Mouse (Mus musculus) liver, postnatal 0 days (tissue): ENCODE data around the gene Trim34b. TPM values are rescaled to one million over a fixed set of nuclear protein-coding genes. Genes with fewer than 3 reads are reported as not detected.
"Not testable (repeated sequence)": the region's sequence is repeated elsewhere in the genome, so short reads cannot be mapped to it uniquely, and the experiment has no call there.

Source experiments
- ATAC-seq: fragments of 200-750 bp; cut with Nextera tagmentation; 2 replicates; pipeline ENCODE4 v1.8.0; 2017; ENCODE audit warnings: mild to moderate bottlenecking, moderate library complexity
- DNase-seq: peaks from one replicate; pipeline ENCODE4 v3.0.0-alpha.2; 2016
- H3K27ac ChIP-seq: fragments of 300-500 bp; sonication (generic); 2 replicates; pipeline ENCODE4 v1.5.1; 2014; ENCODE audit warnings: antibody characterized with exemption, moderate library complexity, mild to moderate bottlenecking, low read depth
- H3K27me3 ChIP-seq: fragments of 300-500 bp; sonication (generic); 2 replicates; pipeline ENCODE4 v1.6.1; 2014; ENCODE audit warnings: low read length, control low read depth, mixed read lengths; ENCODE audit not compliant: insufficient read depth
- H3K36me3 ChIP-seq: fragments of 300-500 bp; sonication (generic); replicated peaks from 2 replicates; pipeline ENCODE4 v1.6.1; 2014; ENCODE audit warnings: mild to moderate bottlenecking, control low read depth, low read length, moderate library complexity, mixed read lengths; ENCODE audit not compliant: insufficient read depth
- H3K4me1 ChIP-seq: fragments of 300-500 bp; sonication (generic); 2 replicates; pipeline ENCODE4 v1.6.1; 2014; ENCODE audit warnings: antibody characterized with exemption, mild to moderate bottlenecking, control low read depth; ENCODE audit not compliant: insufficient read depth
- H3K4me2 ChIP-seq: fragments of 300-500 bp; sonication (generic); 2 replicates; pipeline ENCODE4 v1.6.1; 2014; ENCODE audit warnings: low read depth, mild to moderate bottlenecking, low read length, moderate library complexity, mixed read lengths
- H3K4me3 ChIP-seq: fragments of 300-500 bp; sonication (generic); 2 replicates; pipeline ENCODE4 v1.5.1; 2014; ENCODE audit warnings: low read depth, low read length
- H3K9ac ChIP-seq: fragments of 300-500 bp; sonication (generic); replicated peaks from 2 replicates; pipeline ENCODE4 v1.6.1; 2014; ENCODE audit warnings: mild to moderate bottlenecking, moderate library complexity
- H3K9me3 ChIP-seq: fragments of 300-500 bp; sonication (generic); 2 replicates; pipeline ENCODE4 v1.6.1; 2016; ENCODE audit warnings: mild to moderate bottlenecking, control low read depth, low read length, mixed read lengths
- CTCF ChIP-seq: sonication (generic); IDR thresholded peaks from 2 replicates; pipeline ENCODE4 v1.5.1; 2016; ENCODE audit warnings: antibody characterized with exemption, low read depth
- EP300 ChIP-seq: IDR thresholded peaks from 2 replicates; pipeline ENCODE4 v1.6.1; 2016; ENCODE audit warnings: antibody characterized with exemption, low read depth, mild to moderate bottlenecking
- WGBS: fragments of 180-500 bp; shearing (Covaris S2); extraction: QIAGEN DNeasy Blood & Tissue Kit; methylation state at CpG from one replicate; pipeline ENCODE4 v1.1.7; 2014; ENCODE audit not compliant: insufficient replicate concordance; 5-methylcytosine and 5-hydroxymethylcytosine counted together
- polyA plus RNA-seq: library from polyadenylated mRNA; unstranded; fragments of >200 nt; fragmentation: Nextera tagmentation; extraction: Ambion mirVana; gene quantifications from 2 replicates; pipeline ENCODE4 v1.2.1, GENCODE M21; 2015

Gene Trim34b
- 0.24 TPM in 1 of 2 replicates, not detected in the other for polyA plus RNA-seq

DNA sequence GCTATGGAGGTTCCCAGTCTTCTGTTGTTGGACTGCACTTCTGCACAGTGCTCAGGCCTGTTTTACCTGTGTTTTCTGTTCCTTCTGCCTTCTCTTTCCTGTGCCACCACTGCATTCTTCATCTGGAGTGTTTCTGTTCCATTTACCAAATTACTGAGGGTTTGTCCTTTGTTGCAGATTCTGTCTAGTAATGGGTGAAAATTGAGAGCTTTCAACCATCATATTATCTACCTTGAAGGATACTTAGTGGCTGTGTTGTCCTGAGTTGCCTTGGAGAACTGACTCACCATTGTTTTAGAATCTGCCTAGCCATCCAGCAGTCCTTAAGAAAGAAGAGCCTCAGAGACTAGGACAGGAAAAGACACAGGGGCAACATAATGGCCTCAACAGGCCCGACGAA lies at the start of gene Trim34b:
Gene Trim34b (plus strand): TSS at position 301 of the 400 bp plus-strand sequence.
- not testable (repeated sequence) for H3K4me1 ChIP-seq, H3K9me3 ChIP-seq, DNase-seq, H3K9ac ChIP-seq, H3K27ac ChIP-seq, H3K27me3 ChIP-seq, H3K4me3 ChIP-seq, H3K36me3 ChIP-seq, ATAC-seq, H3K4me2 ChIP-seq
- 86% methylated on average over 2 of the region's 2 CpGs for WGBS

DNA sequence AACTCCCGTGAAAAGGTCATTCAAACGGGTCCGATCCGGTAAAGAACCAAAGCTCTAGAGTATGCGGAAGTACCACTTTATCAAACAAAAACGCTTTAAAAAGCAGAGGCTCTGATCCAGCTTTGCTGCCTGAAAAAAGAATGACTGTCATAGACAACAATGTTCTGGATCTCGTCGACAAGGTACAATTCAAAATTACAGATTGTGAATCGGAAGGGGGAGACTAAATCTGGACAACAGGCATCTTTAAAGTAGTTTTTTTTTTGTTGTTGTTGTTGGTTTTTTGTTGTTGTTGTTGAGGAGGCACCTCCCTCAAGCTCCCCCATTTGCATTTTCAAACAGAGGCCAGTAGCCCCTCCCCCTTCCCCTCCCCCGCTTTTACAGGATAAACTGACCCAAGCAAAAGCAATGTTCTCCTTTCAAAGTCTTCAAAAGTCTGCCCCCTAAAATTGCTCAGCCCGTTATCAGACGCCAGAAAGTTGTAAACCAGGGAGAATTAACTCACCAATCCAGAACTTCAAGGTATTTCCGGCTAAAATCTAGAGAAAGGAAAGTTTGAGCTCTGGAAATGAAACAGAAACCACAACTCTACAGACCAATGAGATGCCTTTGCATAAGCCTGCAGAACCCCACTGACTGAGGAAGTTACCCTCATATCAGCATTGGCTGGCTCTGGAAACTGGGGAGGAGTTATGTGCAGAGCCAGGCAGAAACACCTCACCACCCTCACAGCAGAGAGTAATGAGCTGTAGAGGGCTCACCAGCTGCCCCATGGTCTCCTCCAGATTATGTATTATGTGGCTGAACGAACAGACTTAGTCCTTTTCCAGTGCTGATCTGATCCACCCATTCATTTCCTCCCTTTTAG lies 41.5 kb upstream of the Trim34b start, which contains the start of gene Trim5:
Gene Trim5 (minus strand): TSS at position 519 of the 868 bp plus-strand sequence.
- H3K27me3 ChIP-seq, H3K36me3 ChIP-seq, H3K9me3 ChIP-seq, H3K4me1 ChIP-seq: not testable (repeated sequence)
- Histone ChIP-seq H3K9ac (0 out of 2 replicates have a peak within 1 kb of the TSS, but pooled peaks have one; percentile 1), H3K27ac (peak within 1 kb of the TSS; percentile 64), H3K4me2 (peak within 1 kb of the TSS; percentile 36), H3K4me3 (peak within 1 kb of the TSS; percentile 44)
- WGBS = 32% methylated on average over 14 of the region's 14 CpGs
- peak; percentile 99 for ATAC-seq
- peak; percentile 59 for DNase-seq

DNA sequence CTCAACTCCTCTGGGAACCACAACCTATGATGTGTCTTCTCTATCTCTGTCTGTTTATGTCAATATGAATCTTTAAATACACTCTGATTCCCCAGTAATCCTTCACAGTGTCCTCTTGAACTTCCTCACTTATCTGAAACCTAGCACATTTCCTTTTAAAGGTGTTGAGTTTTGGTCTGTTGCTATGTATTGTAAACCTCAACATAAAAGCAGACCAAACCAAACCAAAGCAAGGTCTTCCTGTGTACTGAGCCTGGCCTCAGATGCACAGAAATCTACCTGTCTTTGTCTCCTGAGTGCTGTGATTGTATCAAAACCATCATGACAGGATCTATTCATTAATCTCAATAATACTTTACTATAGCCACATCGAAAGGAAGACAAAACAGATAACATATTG lies 38.6 kb upstream of the Trim34b start:
- Histone ChIP-seq H3K4me2 (no peak overlapping the region), H3K4me1 (no peaks in the 10 kb centered on the region), H3K9me3 (no peaks in the 10 kb centered on the region), H3K36me3 (no peaks in the 10 kb centered on the region), H3K27me3 (no peaks in the 10 kb centered on the region), H3K27ac (no peak overlapping the region), H3K9ac (no peak overlapping the region), H3K4me3 (no peak overlapping the region)
- ATAC-seq (no peak), DNase-seq (no peak)
- 76% methylated on average over 1 of the region's 1 CpGs for WGBS
- TF ChIP-seq CTCF (no peak), EP300 (no peak)

DNA sequence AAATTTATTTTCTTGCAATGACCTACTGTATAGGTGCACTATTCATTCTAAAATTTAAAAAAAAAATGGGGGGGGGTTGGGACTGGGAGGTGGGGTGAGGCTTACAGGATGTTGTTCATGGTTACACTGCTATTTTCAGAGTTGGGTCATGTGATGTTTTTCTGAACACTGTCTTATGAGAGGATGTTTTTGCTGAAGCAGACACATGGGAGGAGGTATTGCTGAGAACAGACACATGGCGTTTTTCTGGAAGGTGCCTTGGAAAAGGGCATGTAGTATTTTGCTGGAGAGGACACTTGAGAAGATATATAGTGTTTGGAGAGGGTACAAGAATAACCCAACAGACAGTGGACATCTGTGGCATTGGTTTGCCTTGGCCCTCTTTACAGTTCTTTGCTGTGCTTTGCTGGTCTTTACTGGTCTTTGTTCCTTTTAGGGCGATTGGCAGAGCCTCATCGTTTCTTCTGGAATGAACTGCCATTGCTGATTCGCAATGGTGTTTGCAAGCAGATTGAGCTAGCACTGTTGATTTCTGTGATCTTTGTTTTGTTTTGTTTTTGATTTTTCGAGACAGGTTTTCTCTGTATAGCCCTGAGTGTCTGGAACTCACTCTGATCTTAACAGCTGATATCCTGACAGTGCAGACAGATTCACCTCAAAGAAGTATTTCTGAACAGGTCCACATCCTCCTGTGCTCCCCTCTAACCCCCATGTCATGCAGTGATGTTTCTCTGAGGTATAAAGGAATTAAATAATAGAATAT lies 37.5 kb upstream of the Trim34b start:
- no peak for ATAC-seq
- H3K9me3 ChIP-seq = no peaks in the 10 kb centered on the region
- no peaks in the 10 kb centered on the region for H3K27me3 ChIP-seq
- no peak overlapping the region for H3K27ac ChIP-seq
- no peak overlapping the region for H3K9ac ChIP-seq
- H3K4me3 ChIP-seq = no peak overlapping the region
- H3K36me3 ChIP-seq = no peaks in the 10 kb centered on the region
- no peak for DNase-seq
- H3K4me2 ChIP-seq = no peak overlapping the region
- TF ChIP-seq EP300 (no peak), CTCF (no peak)
- WGBS = 74% methylated on average over 5 of the region's 5 CpGs
- H3K4me1 ChIP-seq = no peaks in the 10 kb centered on the region

DNA sequence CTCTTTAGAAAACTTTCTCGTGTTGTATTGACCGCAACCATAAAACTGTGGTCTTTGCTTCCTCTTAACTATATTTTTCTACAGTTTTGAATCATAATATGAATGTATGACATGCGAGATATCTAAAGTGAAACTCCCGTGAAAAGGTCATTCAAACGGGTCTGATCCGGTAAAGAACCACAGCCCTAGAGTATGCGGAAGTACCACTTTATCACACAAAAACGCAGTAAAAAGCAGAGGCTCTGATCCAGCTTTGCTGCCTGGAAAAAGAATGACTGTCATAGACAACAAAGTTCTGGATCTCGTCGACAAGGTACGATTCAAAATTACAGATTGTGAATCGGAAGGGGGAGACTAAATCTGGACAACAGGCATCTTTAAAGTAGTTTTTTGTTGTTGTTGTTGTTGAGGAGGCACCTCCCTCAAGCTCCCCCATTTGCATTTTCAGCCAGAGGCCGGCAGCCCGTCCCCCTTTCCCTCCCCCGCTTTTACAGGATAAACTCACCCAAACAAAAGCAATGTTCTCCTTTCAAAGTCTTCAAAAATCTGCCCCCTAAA lies 14.4 kb upstream of the Trim34b start:
- H3K36me3 ChIP-seq = no peaks in the 10 kb centered on the region
- ATAC-seq (peak; percentile 77), DNase-seq (peak; percentile 57)
- peak overlapping the region; percentile 64 for H3K4me3 ChIP-seq
- H3K9me3 ChIP-seq = no peaks in the 10 kb centered on the region
- peak overlapping the region; percentile 91 for H3K27ac ChIP-seq
- H3K4me2 ChIP-seq = peak overlapping the region; percentile 63
- peak overlapping the region; percentile 69 for H3K9ac ChIP-seq
- WGBS = 2% methylated on average over 15 of the region's 15 CpGs
- TF ChIP-seq CTCF (no peak), EP300 (no peak)
- H3K4me1 ChIP-seq = 0 out of 2 replicates have a peak, but pooled peaks cover 4% of the 10 kb centered on the region
- H3K27me3 ChIP-seq = no peaks in the 10 kb centered on the region

- not testable (repeated sequence) for H3K36me3 ChIP-seq, H3K9me3 ChIP-seq, H3K27me3 ChIP-seq, DNase-seq, H3K4me1 ChIP-seq
- peak; percentile 98 for ATAC-seq
- peak within 1 kb of the TSS; percentile 64 for H3K4me3 ChIP-seq
- peak within 1 kb of the TSS; percentile 91 for H3K27ac ChIP-seq
- peak within 1 kb of the TSS; percentile 69 for H3K9ac ChIP-seq
- WGBS = 13% methylated on average over 4 of the region's 4 CpGs
- peak within 1 kb of the TSS; percentile 63 for H3K4me2 ChIP-seq
Observed at GRCm38 (mm10) chr7:104315369-104316080, 13.7 kb upstream of the Trim34b start, which contains the start of gene Trim12a. TSS of gene Trim12a (minus strand) at chr7:104315466.
